Mouse (Mus musculus) kidney, adult 18-20 months (tissue): ENCODE results near the gene Aqp5.

Source experiments
- DNase-seq: peaks from one replicate; pipeline ENCODE4 v3.0.0; 2021

Gene Aqp5

GRCm38 (mm10) chr15:99596841-99597240 is 6.3 kb downstream of the Aqp5 start:
- no peak for DNase-seq

GRCm38 (mm10) chr15:99597596-99597995 is 7.0 kb downstream of the Aqp5 start:
- DNase-seq: no peak

- no peak for DNase-seq
Measured at GRCm38 (mm10) chr15:99599245-99600070, 8.9 kb downstream of the Aqp5 start.

- no peak for DNase-seq
Measured at GRCm38 (mm10) chr15:99600986-99601822, 10.6 kb downstream of the Aqp5 start, which contains the start of gene Aqp6. TSS of gene Aqp6 (plus strand) at chr15:99601400.

- no peak for DNase-seq
Measured at GRCm38 (mm10) chr15:99601823-99602120, 11.2 kb downstream of the Aqp5 start.

- no peak for DNase-seq
Measured at GRCm38 (mm10) chr15:99602206-99602820, 11.7 kb downstream of the Aqp5 start.

- DNase-seq: no peak
Measured at GRCm38 (mm10) chr15:99603216-99603615, 12.6 kb downstream of the Aqp5 start.

- no peak for DNase-seq
Measured at GRCm38 (mm10) chr15:99605595-99605994, 15.0 kb downstream of the Aqp5 start.

- DNase-seq: no peak
Measured at GRCm38 (mm10) chr15:99606515-99606914, 15.9 kb downstream of the Aqp5 start.

GRCm38 (mm10) chr15:99607388-99608113 is 17.0 kb downstream of the Aqp5 start:
- no peak for DNase-seq

- no peak for DNase-seq
Measured at GRCm38 (mm10) chr15:99608382-99609125, 18.0 kb downstream of the Aqp5 start.

- DNase-seq: no peak
Measured at GRCm38 (mm10) chr15:99611563-99611962, 21.0 kb downstream of the Aqp5 start.

- no peak for DNase-seq
Measured at GRCm38 (mm10) chr15:99614273-99614672, 23.7 kb downstream of the Aqp5 start.

GRCm38 (mm10) chr15:99614753-99615152 is 24.2 kb downstream of the Aqp5 start:
- DNase-seq: no peak

- no peak for DNase-seq
Measured at GRCm38 (mm10) chr15:99615246-99615645, 24.7 kb downstream of the Aqp5 start.

- DNase-seq: no peak
Measured at GRCm38 (mm10) chr15:99618595-99618994, 28.0 kb downstream of the Aqp5 start.

GRCm38 (mm10) chr15:99619821-99620220 is 29.2 kb downstream of the Aqp5 start:
- no peak for DNase-seq

- DNase-seq: no peak
Measured at GRCm38 (mm10) chr15:99622063-99622462, 31.5 kb downstream of the Aqp5 start.

- no peak for DNase-seq
Measured at GRCm38 (mm10) chr15:99631618-99632017, 41.0 kb downstream of the Aqp5 start.

GRCm38 (mm10) chr15:99634702-99635101 is 44.1 kb downstream of the Aqp5 start:
- DNase-seq: no peak

- DNase-seq: no peak
Measured at GRCm38 (mm10) chr15:99637405-99638123, 47.0 kb downstream of the Aqp5 start.

GRCm38 (mm10) chr15:99638124-99638485 is 47.5 kb downstream of the Aqp5 start:
- DNase-seq: no peak
